Mouse (Mus musculus): Measurements from ENCODE around the gene Serpina3n. TPM values are rescaled to one million over a fixed set of nuclear protein-coding genes. Genes with fewer than 3 reads are reported as not detected.
"Not testable (repeated sequence)": the region's sequence is repeated elsewhere in the genome, so short reads cannot be mapped to it uniquely, and the experiment has no call there.

The Serpina3n gene
- 0.11 and 0.33 TPM in 2 replicates for polyA plus RNA-seq (2015; fragmentation: Nextera tagmentation; extraction: Ambion mirVana)

DNA sequence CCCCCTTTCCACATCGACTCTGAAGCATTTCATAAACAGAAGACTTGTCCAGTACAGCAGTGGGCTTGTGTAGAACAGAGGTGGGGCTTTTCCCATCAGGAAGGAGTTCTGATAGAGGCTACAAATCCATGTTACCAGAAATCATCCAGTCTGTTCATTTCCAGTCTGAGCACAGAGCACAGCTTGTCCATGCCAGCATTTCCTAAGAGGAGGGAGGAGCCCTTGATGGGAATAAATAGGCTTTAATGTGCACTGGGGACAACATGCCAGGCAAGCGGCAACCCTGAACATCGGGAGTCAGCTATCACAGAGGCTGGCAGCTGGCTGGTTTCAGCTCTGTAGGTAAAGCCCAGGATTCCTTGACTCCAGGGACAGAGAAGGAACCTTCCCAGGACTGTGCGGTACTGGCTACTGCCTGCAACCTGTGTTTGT, at the start of gene Serpina3n:
Gene Serpina3n (plus strand): TSS at position 276 of the 432 bp plus-strand sequence.
- no peaks in the 10 kb centered on the region for H3K4me1 ChIP-seq (replicated peaks; ENCODE audit: control insufficient read depth, insufficient read depth, low read length)
- H3K4me3 ChIP-seq (ENCODE audit: low read length), result no peak within 1 kb of the TSS
- WGBS, result 48% methylated on average over 4 of the region's 4 CpGs
- ATAC-seq (ENCODE audit: low read depth), result no peak
- no peak within 1 kb of the TSS for H3K4me2 ChIP-seq (ENCODE audit: low read depth, low read length)
- no peaks in the 10 kb centered on the region for H3K36me3 ChIP-seq (ENCODE audit: control insufficient read depth, insufficient read depth, low read length)
- H3K9me3 ChIP-seq (ENCODE audit: control insufficient read depth, low read length), result no peaks in the 10 kb centered on the region
- H3K27ac ChIP-seq (ENCODE audit: low read length), result no peak within 1 kb of the TSS
- H3K9ac ChIP-seq (ENCODE audit: low read length), result no peak within 1 kb of the TSS
- no peaks in the 10 kb centered on the region for H3K27me3 ChIP-seq (ENCODE audit: control insufficient read depth, insufficient read depth, low read depth, low read length)

DNA sequence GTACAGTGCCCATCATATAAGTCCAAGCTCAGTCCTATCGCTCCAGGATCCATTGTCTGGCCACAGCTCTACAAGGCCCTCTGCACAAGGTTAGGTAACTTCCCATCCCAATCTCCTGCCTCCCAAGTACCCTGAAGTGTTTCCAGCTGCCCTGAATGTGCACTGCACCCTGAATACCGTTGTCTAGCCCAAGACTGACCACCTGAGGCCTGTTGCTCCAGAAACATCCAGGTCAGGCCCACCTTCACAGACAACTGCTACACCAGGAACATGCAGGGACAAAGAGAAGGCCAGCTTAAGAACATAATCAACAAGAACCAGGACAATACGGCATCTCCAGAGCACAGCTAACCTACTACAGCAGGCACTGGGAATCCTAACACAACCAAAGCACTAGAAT, 36.5 kb upstream of the Serpina3n start:
- H3K36me3 ChIP-seq (ENCODE audit: control insufficient read depth, insufficient read depth, low read length), result no peaks in the 10 kb centered on the region
- no peak for ATAC-seq (ENCODE audit: low read depth)
- WGBS, result 73% methylated on average over 3 of the region's 3 CpGs

GRCm38 (mm10) chr12:104377179-104377578, 29.4 kb upstream of the Serpina3n start:
- not testable (repeated sequence) for H3K9me3 ChIP-seq (ENCODE audit: control insufficient read depth, low read length); H3K9ac ChIP-seq (ENCODE audit: low read length); H3K27me3 ChIP-seq (ENCODE audit: control insufficient read depth, insufficient read depth, low read depth, low read length); H3K4me1 ChIP-seq (replicated peaks; ENCODE audit: control insufficient read depth, insufficient read depth, low read length); H3K36me3 ChIP-seq (ENCODE audit: control insufficient read depth, insufficient read depth, low read length); ATAC-seq (ENCODE audit: low read depth); H3K4me3 ChIP-seq (ENCODE audit: low read length); H3K4me2 ChIP-seq (ENCODE audit: low read depth, low read length); H3K27ac ChIP-seq (ENCODE audit: low read length)
- 67% methylated on average over 5 of the region's 5 CpGs for WGBS

More for the DNA sequence above, 36.5 kb upstream of the Serpina3n start:
- H3K27ac ChIP-seq (ENCODE audit: low read length), result no peak overlapping the region
- H3K4me3 ChIP-seq (ENCODE audit: low read length), result no peak overlapping the region
- no peaks in the 10 kb centered on the region for H3K9me3 ChIP-seq (ENCODE audit: control insufficient read depth, low read length)
- H3K4me2 ChIP-seq (ENCODE audit: low read depth, low read length), result no peak overlapping the region
- no peaks in the 10 kb centered on the region for H3K4me1 ChIP-seq (replicated peaks; ENCODE audit: control insufficient read depth, insufficient read depth, low read length)
- H3K27me3 ChIP-seq (ENCODE audit: control insufficient read depth, insufficient read depth, low read depth, low read length), result no peaks in the 10 kb centered on the region
- no peak overlapping the region for H3K9ac ChIP-seq (ENCODE audit: low read length)

GRCm38 (mm10) chr12:104378351-104378750, 28.2 kb upstream of the Serpina3n start:
- not testable (repeated sequence) for ATAC-seq (ENCODE audit: low read depth); H3K9me3 ChIP-seq (ENCODE audit: control insufficient read depth, low read length); H3K27me3 ChIP-seq (ENCODE audit: control insufficient read depth, insufficient read depth, low read depth, low read length); H3K36me3 ChIP-seq (ENCODE audit: control insufficient read depth, insufficient read depth, low read length); H3K4me3 ChIP-seq (ENCODE audit: low read length); H3K4me2 ChIP-seq (ENCODE audit: low read depth, low read length); H3K4me1 ChIP-seq (replicated peaks; ENCODE audit: control insufficient read depth, insufficient read depth, low read length); H3K9ac ChIP-seq (ENCODE audit: low read length); H3K27ac ChIP-seq (ENCODE audit: low read length)
- WGBS, result 63% methylated on average over 2 of the region's 2 CpGs

GRCm38 (mm10) chr12:104378815-104379214, 27.7 kb upstream of the Serpina3n start:
- WGBS, result 57% methylated on average over 5 of the region's 5 CpGs

GRCm38 (mm10) chr12:104379856-104380255, 26.7 kb upstream of the Serpina3n start:
- ATAC-seq (ENCODE audit: low read depth), result no peak
- Histone ChIP-seq H3K4me2 (ENCODE audit: low read depth, low read length) (no peak overlapping the region), H3K9ac (ENCODE audit: low read length) (no peak overlapping the region), H3K4me1 (replicated peaks; ENCODE audit: control insufficient read depth, insufficient read depth, low read length) (no peaks in the 10 kb centered on the region), H3K27ac (ENCODE audit: low read length) (no peak overlapping the region), H3K4me3 (ENCODE audit: low read length) (no peak overlapping the region), H3K27me3 (ENCODE audit: control insufficient read depth, insufficient read depth, low read depth, low read length) (no peaks in the 10 kb centered on the region), H3K36me3 (ENCODE audit: control insufficient read depth, insufficient read depth, low read length) (no peaks in the 10 kb centered on the region), H3K9me3 (ENCODE audit: control insufficient read depth, low read length) (no peaks in the 10 kb centered on the region)
- WGBS, result 92% methylated on average over 11 of the region's 11 CpGs

More at GRCm38 (mm10) chr12:104378815-104379214, 27.7 kb upstream of the Serpina3n start:
- not testable (repeated sequence) for H3K27ac ChIP-seq (ENCODE audit: low read length); H3K4me2 ChIP-seq (ENCODE audit: low read depth, low read length); H3K9me3 ChIP-seq (ENCODE audit: control insufficient read depth, low read length); ATAC-seq (ENCODE audit: low read depth); H3K27me3 ChIP-seq (ENCODE audit: control insufficient read depth, insufficient read depth, low read depth, low read length); H3K4me1 ChIP-seq (replicated peaks; ENCODE audit: control insufficient read depth, insufficient read depth, low read length); H3K36me3 ChIP-seq (ENCODE audit: control insufficient read depth, insufficient read depth, low read length); H3K4me3 ChIP-seq (ENCODE audit: low read length); H3K9ac ChIP-seq (ENCODE audit: low read length)

DNA sequence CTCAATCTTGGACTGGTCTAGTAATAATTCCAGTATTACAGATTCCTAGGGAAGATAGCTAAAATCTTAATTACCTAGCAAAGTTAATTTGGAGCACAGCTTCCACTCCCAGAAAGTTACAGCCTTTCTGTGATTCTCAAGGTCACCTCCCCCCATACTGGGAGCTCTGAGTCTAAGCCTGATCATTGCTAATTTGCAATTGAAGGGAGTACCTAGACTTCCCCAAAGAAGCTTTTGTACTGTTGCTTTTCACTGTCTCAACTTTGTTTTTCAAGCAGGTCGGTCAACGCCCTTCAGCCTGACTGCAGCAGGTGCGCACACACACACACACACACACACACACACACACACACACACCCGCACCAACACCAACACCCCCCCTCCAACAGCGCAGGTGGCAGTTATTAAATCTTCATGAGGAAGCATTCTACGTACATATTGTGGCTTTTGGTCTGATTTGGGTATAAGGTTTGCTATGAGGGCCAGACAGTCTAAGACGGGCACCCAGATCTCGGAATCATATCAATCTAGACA, 25.4 kb upstream of the Serpina3n start:
- H3K27me3 ChIP-seq (ENCODE audit: control insufficient read depth, insufficient read depth, low read depth, low read length); H3K4me3 ChIP-seq (ENCODE audit: low read length); H3K9me3 ChIP-seq (ENCODE audit: control insufficient read depth, low read length); H3K4me2 ChIP-seq (ENCODE audit: low read depth, low read length); ATAC-seq (ENCODE audit: low read depth); H3K36me3 ChIP-seq (ENCODE audit: control insufficient read depth, insufficient read depth, low read length); H3K4me1 ChIP-seq (replicated peaks; ENCODE audit: control insufficient read depth, insufficient read depth, low read length); H3K9ac ChIP-seq (ENCODE audit: low read length); H3K27ac ChIP-seq (ENCODE audit: low read length): not testable (repeated sequence)
- 85% methylated on average over 8 of the region's 8 CpGs for WGBS

DNA sequence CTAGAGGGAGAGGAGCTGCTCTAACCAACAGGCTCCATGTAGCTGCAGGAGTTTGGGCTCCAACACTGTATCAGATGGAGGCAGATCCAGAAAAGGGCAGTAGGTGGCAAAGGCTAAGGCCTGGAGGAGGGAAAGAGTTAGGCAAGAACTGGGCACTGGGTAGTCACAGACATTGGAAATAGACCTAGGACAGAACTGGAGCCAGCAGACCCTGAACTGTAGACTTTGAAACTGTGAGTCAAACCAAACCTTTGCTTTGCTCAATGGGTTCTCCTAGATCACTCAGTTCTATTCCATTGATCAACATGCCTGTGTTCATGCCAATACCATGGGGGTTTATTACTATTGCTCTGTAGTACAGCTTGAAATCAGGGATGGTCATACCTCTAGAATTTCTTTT, 20.5 kb upstream of the Serpina3n start:
- not testable (repeated sequence) for H3K36me3 ChIP-seq (ENCODE audit: control insufficient read depth, insufficient read depth, low read length); H3K27ac ChIP-seq (ENCODE audit: low read length)

DNA sequence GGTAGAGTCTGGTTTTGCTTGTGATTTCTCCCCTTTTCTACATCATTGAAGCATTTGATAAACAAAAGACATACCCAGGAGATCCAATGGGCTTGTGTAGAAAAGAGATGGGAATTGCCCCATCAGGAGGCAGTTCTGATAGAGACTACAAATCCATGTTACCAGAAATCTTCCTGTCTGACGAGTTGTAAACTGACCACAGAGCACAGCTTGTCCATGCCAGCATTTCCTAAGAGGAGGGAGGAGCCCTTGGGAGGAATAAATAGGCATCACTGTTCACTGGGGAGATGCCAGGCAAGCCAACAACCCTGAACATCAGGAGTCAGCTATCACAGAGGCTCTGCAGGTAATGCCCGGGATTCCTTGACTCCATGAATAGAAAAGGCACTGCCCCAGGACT, 19.7 kb upstream of the Serpina3n start:
- not testable (repeated sequence) for H3K4me1 ChIP-seq (replicated peaks; ENCODE audit: control insufficient read depth, insufficient read depth, low read length); H3K4me2 ChIP-seq (ENCODE audit: low read depth, low read length); H3K27ac ChIP-seq (ENCODE audit: low read length); H3K27me3 ChIP-seq (ENCODE audit: control insufficient read depth, insufficient read depth, low read depth, low read length); ATAC-seq (ENCODE audit: low read depth); H3K4me3 ChIP-seq (ENCODE audit: low read length); H3K36me3 ChIP-seq (ENCODE audit: control insufficient read depth, insufficient read depth, low read length); H3K9me3 ChIP-seq (ENCODE audit: control insufficient read depth, low read length); H3K9ac ChIP-seq (ENCODE audit: low read length)
- 52% methylated on average over 2 of the region's 2 CpGs for WGBS

More for the DNA sequence above, 20.5 kb upstream of the Serpina3n start:
- not testable (repeated sequence) for ATAC-seq (ENCODE audit: low read depth); H3K4me2 ChIP-seq (ENCODE audit: low read depth, low read length); H3K9ac ChIP-seq (ENCODE audit: low read length); H3K4me3 ChIP-seq (ENCODE audit: low read length); H3K9me3 ChIP-seq (ENCODE audit: control insufficient read depth, low read length); H3K27me3 ChIP-seq (ENCODE audit: control insufficient read depth, insufficient read depth, low read depth, low read length); H3K4me1 ChIP-seq (replicated peaks; ENCODE audit: control insufficient read depth, insufficient read depth, low read length)

DNA sequence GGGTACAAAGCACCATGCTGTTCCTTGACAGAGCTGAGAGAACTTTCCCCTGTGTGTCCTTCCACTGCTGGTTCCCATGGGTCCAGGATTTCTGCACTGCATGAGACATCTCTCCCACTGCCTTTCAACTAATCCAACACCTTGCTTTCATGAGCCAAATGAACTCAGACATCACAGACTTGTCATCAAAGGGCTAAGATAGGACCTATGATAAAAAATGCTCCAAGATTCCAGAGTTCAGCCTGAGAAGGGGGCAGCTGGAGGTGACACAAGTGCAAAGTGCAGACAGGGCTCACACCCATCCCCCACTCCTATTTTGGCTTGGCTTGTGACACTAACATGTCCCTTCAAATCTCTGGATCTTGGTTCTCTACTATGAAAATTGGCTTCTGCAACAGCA, 18.1 kb upstream of the Serpina3n start:
- Histone ChIP-seq H3K9me3 (ENCODE audit: control insufficient read depth, low read length) (no peaks in the 10 kb centered on the region), H3K4me1 (replicated peaks; ENCODE audit: control insufficient read depth, insufficient read depth, low read length) (no peaks in the 10 kb centered on the region), H3K4me2 (ENCODE audit: low read depth, low read length) (no peak overlapping the region), H3K4me3 (ENCODE audit: low read length) (no peak overlapping the region), H3K27ac (ENCODE audit: low read length) (no peak overlapping the region), H3K27me3 (ENCODE audit: control insufficient read depth, insufficient read depth, low read depth, low read length) (no peaks in the 10 kb centered on the region), H3K36me3 (ENCODE audit: control insufficient read depth, insufficient read depth, low read length) (no peaks in the 10 kb centered on the region), H3K9ac (ENCODE audit: low read length) (no peak overlapping the region)
- ATAC-seq (ENCODE audit: low read depth), result no peak

All from lung, embryonic 16.5 days (tissue).